Mouse (Mus musculus) frontal cortex, adult (tissue): Measurements from ENCODE around the gene Tet2.
"Not testable (repeated sequence)": the region's sequence is repeated elsewhere in the genome, so short reads cannot be mapped to it uniquely, and the experiment has no call there.

ENCODE experiments used
- ATAC-seq: cut with Nextera tagmentation; 2 replicates; pipeline ENCODE4 v1.9.2; 2017; ENCODE audit warnings: mild to moderate bottlenecking, moderate library complexity, mixed read lengths; ENCODE audit not compliant: low TSS enrichment

Gene Tet2

GRCm38 (mm10) chr3:133544551-133545303, at the start of gene Tet2:
Gene Tet2, minus strand, starts transcription at chr3:133545139.
- ATAC-seq, result peak; percentile 59

DNA sequence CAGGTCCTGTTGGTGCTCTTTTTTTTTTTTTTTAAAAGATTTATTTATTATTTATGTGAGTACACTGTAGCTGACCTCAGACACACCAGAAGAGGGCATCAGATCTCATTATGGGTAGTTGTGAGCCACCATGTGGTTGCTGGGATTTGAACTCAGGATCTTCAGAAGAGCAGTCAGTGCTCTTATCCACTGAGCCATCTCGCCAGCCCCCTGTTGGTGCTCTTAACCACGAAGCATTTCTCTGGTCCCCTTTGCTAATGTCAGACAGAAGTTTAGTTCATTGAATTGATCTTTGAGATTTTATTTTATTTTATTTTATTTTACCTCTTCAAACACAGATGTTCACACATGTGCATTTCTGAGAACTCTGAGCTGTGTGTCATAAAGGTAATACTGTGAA, 48.1 kb upstream of the Tet2 start:
- not testable (repeated sequence) for ATAC-seq

GRCm38 (mm10) chr3:133590506-133591152, 45.7 kb upstream of the Tet2 start:
- ATAC-seq, result no peak

DNA sequence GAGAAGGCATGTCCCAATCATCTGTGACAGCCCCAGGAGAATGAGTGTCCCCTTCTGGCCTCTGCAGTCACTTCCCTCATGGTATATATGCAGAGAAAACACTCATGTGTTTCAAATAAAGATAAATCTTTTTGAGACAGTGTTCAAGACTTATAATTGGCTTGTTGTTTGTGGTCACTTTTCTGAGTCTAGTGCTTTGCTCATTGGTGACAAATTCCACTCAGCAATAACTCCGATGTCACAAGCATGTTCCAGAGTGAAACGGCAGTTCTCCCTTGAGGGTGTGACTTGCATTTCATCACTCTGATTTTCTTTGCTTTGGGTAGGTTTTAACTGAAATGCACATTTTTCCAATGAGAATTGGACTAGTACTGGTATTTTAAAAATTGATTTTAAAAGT, 40.1 kb upstream of the Tet2 start:
- no peak for ATAC-seq

- ATAC-seq, result no peak
These were observed 38.6 kb upstream of the Tet2 start for GRCm38 (mm10) chr3:133583411-133584025.

- no peak for ATAC-seq
These were observed 38.0 kb upstream of the Tet2 start for GRCm38 (mm10) chr3:133582969-133583368.

GRCm38 (mm10) chr3:133582096-133582495, 37.2 kb upstream of the Tet2 start:
- ATAC-seq, result 0 out of 2 replicates have a peak, but pooled peaks have one; percentile 34

DNA sequence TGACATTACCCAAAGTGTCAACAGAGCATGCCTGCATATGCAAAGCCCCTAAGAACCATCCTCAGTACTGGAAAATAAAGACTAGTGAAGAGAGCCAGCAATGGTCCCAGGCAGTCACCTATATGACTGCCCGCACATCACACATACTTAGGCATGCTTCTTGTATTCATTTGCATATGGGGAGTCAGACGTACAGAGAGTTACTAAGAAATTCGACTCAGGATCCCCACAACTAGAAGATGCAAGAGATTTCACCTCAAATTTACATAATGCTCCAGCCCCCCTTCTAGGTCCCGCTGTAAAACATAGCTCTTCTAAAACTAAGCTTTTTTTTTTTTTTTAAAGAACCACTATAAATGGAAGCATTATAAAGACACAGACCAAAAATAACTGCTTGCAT, 36.6 kb upstream of the Tet2 start:
- no peak for ATAC-seq

DNA sequence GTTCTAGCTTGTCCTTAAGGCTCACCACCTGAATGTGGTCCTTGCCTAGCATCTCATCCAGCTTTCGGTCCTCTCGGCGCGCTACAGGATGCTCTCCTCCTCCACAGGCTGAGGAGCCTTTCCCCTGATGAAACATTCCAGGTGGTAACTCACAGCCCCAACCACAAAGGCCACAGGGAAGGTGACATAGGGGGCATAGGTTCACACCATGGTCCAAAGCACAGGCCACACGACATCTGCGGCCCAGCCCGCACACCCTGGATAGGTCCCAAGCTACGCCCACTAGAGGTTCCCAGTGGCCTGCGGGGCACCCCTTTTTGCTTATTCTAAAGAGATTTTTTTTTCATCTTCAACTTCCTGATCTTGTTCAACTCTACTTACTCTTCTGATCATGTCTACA, 34.7 kb upstream of the Tet2 start:
- ATAC-seq, result no peak

DNA sequence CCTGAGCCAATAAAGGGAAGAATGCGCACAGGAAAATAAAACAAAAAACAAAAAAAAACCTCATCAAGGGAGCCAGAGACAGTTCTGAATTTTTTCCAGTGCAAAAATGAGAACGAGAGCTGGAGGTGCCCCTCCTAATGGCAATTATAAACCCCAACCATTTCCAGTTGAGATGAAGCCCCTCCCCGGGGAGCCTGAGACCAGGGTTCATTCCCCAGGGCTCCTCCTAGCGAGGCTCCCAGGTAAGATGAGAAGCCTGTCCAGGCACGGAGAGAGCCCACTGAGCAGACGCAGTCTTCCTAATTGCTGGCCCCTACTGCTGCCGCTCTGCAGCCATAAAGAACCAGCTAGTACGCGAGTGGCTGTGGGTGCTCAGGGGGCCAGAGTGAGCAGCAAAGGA, 34.2 kb upstream of the Tet2 start:
- no peak for ATAC-seq

DNA sequence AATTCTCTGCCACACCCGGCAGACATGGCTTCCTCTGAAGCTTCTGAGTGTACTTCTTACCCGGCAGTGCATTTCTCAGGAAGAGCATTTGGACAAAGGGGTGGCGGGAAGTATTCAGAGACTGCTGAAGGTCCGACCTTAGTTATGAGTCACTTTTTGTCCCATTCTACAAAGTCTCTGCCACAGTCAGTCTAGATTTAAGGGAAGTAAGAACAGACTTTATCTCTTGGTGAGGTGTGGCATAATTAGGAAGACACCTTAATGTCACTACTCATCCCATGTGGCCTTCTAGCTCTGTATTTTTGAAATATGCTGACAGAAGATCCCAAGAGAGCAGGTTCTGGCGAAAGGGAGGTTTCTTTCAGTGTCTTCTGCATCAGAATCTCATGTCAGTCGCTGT, 30.0 kb upstream of the Tet2 start:
- no peak for ATAC-seq

DNA sequence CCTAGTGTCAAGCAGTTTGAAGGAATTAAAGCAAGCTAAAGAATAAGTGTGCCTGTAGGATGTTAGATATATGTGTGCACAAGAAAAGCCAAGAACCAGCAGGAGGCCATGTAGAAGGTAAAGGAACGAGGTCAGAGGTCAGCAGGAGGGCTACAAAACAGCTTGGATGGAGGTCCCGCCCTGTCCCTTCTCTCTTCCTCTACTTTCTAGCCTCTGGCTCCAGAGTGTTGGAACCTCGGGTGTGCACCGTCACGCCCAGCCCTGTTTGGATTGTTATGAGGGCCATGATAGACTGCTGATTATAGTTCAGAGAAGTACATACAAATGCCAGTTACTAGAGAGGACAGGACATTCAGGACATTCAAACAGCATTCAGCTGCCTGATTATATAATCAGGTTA, 27.0 kb upstream of the Tet2 start:
- no peak for ATAC-seq

DNA sequence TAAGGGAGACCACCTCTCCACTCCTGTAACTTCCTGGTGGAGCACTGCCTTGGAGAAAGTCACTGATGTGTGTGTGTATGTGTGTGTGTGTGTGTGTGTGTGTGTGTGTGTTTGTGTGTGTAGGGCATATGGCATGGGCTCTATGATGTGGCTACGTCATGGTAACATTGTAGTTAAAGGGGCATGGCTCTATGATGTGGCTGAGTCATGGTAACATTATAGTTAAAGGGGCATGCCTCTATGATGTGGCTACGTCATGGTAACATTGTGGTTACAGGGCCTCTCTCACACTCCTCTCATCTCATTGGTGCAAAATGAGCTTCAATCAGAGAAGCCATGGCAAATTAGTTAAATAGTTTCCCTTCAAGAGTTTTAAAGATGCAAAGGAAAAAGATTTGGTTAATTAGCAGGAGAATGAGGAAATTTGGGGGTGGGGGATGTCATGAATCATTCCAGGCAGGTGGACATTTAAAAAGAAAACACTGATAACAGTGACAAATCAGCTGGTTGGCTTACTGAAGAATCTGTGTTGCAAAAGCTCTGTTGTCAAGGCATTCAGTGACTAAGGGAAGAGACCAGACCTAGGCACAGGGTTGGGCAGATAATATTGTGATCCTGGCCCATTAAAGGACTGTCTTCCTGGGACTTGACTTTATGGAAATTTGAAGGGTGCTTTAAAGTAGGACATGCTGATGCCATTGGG, 18.7 kb upstream of the Tet2 start:
- ATAC-seq, result no peak

- ATAC-seq, result no peak
These were observed 14.6 kb upstream of the Tet2 start for GRCm38 (mm10) chr3:133559413-133560114.

GRCm38 (mm10) chr3:133557602-133558001, 12.7 kb upstream of the Tet2 start:
- ATAC-seq, result no peak

- no peak for ATAC-seq
These were observed 12.2 kb upstream of the Tet2 start for GRCm38 (mm10) chr3:133557154-133557553.

DNA sequence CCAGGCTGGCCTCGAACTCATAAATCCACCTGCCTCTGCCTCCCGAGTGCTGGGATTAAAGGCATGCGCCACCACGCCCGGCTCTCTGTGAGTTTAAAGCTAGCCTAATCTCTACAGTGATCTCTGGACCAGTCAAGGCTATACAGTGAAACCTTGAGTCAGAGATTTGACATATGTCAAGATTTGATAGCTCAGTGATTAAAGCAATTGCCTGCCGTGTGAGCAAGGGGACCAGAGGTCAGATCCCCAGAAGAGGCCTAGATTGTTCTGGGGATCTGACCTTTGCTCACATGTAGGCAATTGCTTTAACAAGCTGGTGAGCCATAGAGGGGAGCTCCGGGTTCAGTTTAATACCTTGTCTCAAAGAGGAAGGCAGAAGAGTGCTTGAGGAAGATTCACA, 10.4 kb upstream of the Tet2 start:
- no peak for ATAC-seq

GRCm38 (mm10) chr3:133554552-133555067, 9.7 kb upstream of the Tet2 start:
- ATAC-seq, result no peak

DNA sequence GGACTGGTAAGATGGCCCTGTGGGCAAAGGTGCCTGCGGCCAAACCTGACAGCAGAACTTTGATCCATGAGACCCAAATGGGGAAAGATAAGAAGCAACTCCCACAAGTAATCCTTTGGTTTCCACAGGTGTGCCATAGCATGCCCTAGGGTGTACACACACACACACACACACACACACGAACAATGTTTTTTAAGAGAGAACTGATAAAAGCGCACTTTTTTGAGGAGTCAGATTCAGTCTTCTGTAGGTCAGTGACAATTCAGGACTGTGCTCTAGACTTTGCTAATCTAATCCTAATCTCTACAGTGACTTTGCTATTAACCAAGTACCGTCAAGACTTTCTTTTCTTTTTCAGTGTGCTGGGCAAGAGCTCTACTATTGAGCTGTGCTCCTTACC, 9.2 kb upstream of the Tet2 start:
- ATAC-seq, result no peak

- ATAC-seq, result no peak
These were observed 7.0 kb upstream of the Tet2 start for GRCm38 (mm10) chr3:133551941-133552340.

DNA sequence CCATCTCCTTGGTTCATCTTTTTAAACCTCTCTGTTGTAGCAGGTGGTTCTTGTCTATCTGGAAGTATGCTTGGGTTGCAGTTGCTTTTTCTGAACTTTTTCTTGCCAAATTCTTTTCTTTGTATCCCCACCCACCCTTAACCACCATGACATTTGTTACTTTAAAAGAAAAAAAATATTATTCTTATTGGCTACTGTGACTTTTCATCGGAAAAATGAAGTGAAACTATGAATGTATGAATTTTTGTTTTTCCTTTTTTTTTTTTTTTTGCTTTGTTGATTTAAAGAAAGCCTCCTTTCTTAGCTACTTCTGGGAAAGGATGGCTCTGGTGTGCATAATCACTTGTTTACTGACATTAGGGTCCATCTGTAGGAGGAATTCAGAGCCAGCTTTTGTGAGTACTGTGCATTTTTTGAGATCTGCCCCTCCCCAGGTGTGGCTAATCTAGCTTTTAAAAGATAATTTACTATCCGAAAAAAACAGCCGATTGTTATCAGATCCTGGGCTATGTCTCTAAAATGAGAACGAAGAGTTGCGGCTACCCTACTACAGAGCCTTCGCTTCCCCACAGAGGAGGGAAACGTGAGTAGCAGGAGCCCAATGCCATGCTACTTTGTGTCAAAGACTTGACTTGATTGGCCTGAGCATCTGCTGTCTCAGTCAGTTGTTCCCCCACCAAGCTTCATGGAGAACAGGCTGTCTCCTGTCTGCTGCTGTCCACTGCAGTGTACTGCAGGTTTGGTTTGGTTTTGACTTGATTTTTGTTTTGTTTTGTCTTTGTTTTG, 4.6 kb upstream of the Tet2 start:
- ATAC-seq, result no peak
